Mouse (Mus musculus): Measurements from ENCODE around the gene Srebf1.

Gene Srebf1

DNA sequence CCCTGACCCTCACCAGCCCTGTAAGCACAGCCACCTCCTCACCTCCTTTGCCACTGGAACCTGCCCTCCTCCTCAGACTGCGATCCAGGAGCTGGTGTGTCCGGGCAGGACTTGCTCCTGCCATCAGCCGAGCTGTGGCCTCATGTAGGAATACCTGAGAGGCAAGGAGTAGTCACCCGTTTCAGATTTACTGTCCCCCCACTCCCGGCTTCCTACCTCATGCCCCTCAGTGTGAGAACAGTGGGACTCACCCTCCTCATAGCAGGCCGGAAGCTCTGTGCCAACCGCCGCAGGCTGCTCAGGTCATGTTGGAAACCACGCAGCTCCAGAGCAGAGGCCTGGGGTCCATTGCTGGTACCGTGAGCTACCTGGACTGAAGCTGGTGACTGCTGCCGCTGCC lies 22.0 kb downstream of the Srebf1 start:
- ChIA-PET CTCF (interaction anchor here (0.5 to 3.1 kb wide), 109 partner anchors 8 to 798 kb away, joined by 3 to 40 read pairs (median 4); partner anchors contain the start of genes Rai1 (in 3 of the 4), Drc3 (in 2 of the 4), Gid4 (in 2 of the 4) and Atpaf2 (in 1 of the 4)), POLR2A (interaction anchor here (0.6 to 17.2 kb wide), 45 partner anchors 8 to 337 kb away, joined by 3 to 343 read pairs (median 4); partner anchors contain the start of genes Drc3 (in 2 of the 4), Srebf1 (in 2 of the 4), Atpaf2 (in 1 of the 4) and Drg2 (in 1 of the 4))

DNA sequence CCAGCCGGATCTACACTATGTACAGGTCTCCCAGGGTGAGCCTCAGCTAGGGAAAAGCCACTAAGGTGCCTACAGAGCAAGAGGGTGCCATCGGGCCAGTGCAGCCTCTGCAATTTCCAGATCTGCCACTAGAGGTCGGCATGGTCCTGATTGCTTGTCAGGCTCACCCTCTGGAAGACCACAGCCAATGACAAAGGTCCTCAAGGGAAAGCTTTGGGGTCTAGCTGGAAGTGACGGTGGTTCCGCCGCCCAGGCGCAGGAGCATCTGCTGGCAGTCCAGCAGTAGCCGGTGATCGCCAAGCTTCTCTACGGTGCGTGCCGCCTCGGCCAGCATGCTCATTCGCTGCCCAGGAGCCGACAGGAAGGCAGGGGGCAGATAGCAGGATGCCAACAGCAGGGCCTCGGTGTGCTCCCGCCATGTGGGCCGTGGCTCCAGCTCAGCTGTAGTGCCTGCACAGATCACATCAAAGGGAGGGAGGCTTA lies 22.6 kb downstream of the Srebf1 start:
- CTCF ChIA-PET = interaction anchor here (0.5 to 3.1 kb wide), 119 partner anchors 9 to 1065 kb away, joined by 3 to 40 read pairs (median 4); partner anchors contain the start of genes Rai1 (in 3 of the 4), Drc3 (in 2 of the 4), Gid4 (in 2 of the 4) and Atpaf2 (in 1 of the 4)
- POLR2A ChIA-PET = interaction anchor here (0.6 to 17.2 kb wide), 45 partner anchors 9 to 338 kb away, joined by 3 to 343 read pairs (median 4); partner anchors contain the start of genes Drc3 (in 3 of the 4), Srebf1 (in 2 of the 4), Atpaf2 (in 1 of the 4) and Drg2 (in 1 of the 4)

DNA sequence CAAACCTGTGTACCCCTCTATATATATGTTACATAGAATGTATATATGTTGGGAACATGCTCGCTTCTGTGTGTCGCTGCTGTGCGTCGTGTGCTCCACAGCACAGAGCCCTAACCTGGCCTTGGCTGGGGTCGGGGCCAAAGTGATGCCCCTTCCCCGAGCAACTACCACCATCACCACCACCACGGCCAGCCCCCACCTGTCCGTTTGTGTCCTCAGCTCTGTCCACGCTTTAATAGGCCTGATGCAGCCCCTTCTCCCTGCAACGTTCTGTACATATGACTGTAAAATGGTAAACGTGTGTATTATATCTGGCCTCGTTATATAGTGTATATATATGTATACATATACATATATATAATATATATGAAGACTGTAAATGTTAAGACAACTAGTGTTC lies 23.7 kb downstream of the Srebf1 start:
- CTCF ChIA-PET = interaction anchor here in 3 of 4 experiments (0.6 to 2.7 kb wide), 11 partner anchors 14 to 109 kb away, joined by 3 to 20 read pairs (median 9); partner anchors contain the start of gene Rai1 (in 1 of the 3)
- POLR2A ChIA-PET = interaction anchor here in 2 of 4 experiments (0.6 to 17.2 kb wide), 10 partner anchors 10 to 339 kb away, joined by 3 to 343 read pairs (median 6); partner anchors contain the start of gene Srebf1 (in 1 of the 2)

DNA sequence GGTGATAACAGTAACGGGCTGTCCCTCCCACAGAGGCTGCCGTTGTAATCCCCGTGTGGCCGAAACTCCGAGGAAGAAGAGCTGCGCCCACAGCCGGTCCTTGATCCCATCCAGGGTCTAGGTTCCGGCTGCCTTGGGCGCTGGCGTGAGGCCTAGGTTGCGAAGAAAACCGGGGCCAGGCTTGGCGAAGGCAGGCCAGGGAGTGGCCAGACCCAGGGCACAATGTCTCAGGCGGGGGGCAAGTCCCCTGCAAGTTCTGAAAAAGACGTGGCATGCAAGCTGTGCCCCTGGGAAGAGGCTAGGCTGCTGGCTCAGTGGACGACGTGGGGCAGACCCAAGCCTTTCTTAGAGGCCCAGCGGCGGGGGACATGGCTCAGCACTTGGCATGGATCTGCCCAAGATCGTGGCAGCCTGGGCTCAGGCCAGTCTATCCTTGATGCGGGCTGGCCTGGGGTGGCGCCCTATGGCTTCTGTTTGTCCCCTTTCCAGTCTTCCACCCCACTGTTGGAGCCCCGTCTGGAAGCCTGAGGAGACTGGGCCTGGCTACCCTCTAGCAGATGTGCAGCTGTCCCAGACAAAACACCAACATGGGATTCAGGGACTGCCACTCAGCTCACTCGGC lies 24.3 kb downstream of the Srebf1 start:
- ChIA-PET CTCF (interaction anchor here in 2 of 4 experiments (0.5 to 2.0 kb wide), 7 partner anchors 21 to 335 kb away, joined by 3 to 18 read pairs (median 4); no protein-coding TSS in a partner anchor), POLR2A (interaction anchor here in 2 of 4 experiments (0.6 to 17.2 kb wide), 8 partner anchors 15 to 339 kb away, joined by 3 to 343 read pairs (median 3); partner anchors contain the start of gene Srebf1 (in 1 of the 2))

DNA sequence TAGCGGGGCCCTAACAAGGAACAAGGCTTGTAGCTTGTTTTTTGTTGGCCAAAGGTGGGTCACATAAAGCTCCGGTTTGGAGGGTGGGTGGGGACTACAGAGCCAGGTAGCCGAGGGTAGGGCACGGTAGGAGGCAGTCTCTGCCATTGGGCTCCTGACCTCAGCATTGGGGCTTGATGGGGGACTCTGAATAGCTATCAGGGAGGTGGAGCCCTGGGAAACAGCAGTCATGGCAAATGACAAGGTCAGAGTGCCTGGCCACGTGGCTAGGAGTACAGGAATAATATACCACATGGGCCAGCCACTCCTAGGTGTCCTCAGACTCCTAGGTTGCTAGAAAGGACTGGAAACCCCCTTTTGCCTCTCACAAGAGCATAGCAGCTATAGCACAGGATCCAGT lies 26.0 kb downstream of the Srebf1 start:
- CTCF ChIA-PET = interaction anchor here (0.6 to 3.3 kb wide), 11 partner anchors 13 to 241 kb away, joined by 3 to 33 read pairs (median 4); partner anchors contain the start of gene Rai1 (in 2 of the 4)
- POLR2A ChIA-PET = interaction anchor here in 3 of 4 experiments (0.6 to 3.2 kb wide), 14 partner anchors 8 to 257 kb away, joined by 3 to 19 read pairs (median 3); partner anchors contain the start of gene Rai1 (in 1 of the 3)

DNA sequence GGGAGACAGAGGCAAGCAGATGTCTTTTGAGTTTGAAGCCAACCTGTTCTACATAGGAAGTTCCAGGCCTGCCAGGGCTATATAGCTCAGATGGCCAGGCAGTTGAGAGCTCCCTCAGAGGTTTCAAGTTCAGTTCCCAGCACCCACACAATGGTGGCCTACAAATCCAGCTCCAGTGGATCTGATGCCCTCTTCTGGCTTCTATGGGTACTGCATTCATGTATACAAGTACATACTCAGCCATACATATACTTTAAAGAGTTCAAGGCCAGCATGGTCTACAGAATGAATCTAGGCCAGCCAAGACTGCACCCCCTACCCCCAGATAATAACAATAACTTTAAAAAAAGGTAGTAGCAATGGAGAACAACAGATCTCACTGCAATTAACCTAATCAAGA lies 27.3 kb downstream of the Srebf1 start:
- ChIA-PET POLR2A (interaction anchor here in 3 of 4 experiments (0.6 to 3.2 kb wide), 14 partner anchors 10 to 191 kb away, joined by 3 to 19 read pairs (median 4); partner anchors contain the start of genes Rai1 (in 2 of the 3) and Pemt (in 1 of the 3)), CTCF (interaction anchor here (0.5 to 3.3 kb wide), 30 partner anchors 9 to 347 kb away, joined by 3 to 33 read pairs (median 3); partner anchors contain the start of gene Rai1 (in 4 of the 4))

DNA sequence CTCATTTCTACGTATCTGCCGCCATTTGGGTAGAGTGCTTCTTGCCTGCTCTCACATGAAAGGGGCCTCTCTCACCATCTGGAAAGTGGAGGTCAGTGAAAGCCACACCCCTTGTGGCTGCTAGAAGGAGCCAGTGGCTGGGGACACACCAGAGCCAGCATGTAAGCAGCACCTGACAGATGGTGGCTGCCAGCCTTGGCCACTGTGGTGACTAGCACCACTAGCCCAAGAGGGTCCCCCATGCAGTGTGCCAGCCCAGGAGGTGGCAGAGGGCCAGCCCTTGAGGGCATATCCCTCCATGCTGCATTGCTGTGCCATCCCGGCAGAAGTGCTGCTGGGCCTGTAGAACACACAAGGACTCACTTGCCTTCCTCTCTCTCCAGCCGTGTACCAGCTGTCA lies 28.8 kb downstream of the Srebf1 start:
- POLR2A ChIA-PET = interaction anchor here in 1 of 4 experiments (1.3 to 2.1 kb wide), 4 partner anchors 13 to 51 kb away, joined by 3 to 6 read pairs (median 4); no protein-coding TSS in a partner anchor
- CTCF ChIA-PET = interaction anchor here in 2 of 4 experiments (0.5 to 2.1 kb wide), 6 partner anchors 78 to 113 kb away, joined by 3 to 8 read pairs (median 4); partner anchors contain the start of gene Rai1 (in 1 of the 2)

DNA sequence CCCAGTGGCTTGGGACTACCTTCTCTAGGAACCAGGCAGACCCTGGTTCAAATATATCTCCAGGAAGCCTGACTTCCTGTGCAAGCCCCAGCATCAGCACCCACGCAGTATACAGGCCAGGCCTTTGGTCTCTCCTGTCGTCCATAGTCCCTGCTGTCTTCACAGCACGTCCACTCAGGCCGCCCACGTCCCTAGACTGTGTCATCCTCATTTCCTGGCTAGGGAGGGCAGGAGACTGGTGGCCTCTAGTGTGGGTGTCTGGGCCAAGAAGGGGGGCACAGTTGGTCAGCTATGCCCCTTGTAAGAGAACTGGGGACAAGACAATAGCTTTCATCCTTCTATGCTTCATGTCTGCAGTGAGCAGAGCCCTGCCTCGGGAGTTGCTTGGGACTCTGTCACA lies 29.8 kb downstream of the Srebf1 start:
- CTCF ChIA-PET = interaction anchor here in 1 of 4 experiments (1.5 kb wide), 1 partner anchor 88 kb away, joined by 4 read pairs; the partner anchor contains the start of gene Rai1
- POLR2A ChIA-PET = interaction anchor here in 2 of 4 experiments (0.5 to 2.1 kb wide), 9 partner anchors 12 to 104 kb away, joined by 3 to 6 read pairs (median 3); no protein-coding TSS in a partner anchor

DNA sequence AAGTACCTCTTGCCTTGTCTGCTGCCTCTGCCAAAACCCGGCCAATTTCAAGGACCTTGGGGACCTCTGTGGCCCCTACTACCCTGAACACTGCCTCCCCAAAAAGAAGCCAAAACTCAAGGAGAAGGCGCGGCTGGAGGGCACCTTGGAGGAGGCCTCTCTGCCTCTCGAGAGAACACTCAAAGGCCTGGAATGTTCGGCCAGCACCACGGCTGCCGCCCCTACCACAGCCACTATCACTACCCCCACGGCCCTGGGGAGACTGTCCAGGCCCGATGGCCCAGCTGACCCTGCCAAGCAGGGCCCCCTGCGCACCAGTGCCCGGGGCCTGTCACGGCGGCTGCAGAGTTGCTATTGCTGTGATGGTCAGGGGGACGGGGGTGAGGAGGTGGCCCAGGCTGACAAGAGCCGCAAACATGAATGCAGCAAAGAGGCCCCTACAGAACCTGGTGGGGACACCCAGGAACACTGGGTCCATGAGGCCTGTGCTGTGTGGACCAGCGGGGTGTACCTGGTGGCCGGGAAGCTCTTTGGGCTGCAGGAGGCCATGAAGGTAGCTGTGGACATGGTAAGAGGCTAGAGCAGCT lies 32.2 kb downstream of the Srebf1 start:
- CTCF ChIA-PET = interaction anchor here in 2 of 4 experiments (0.5 to 3.8 kb wide), 5 partner anchors 9 to 538 kb away, joined by 3 to 21 read pairs (median 3); partner anchors contain the start of genes Mief2 (in 1 of the 2) and Rai1 (in 1 of the 2)
- POLR2A ChIA-PET = interaction anchor here in 3 of 4 experiments (0.8 to 7.2 kb wide), 8 partner anchors 10 to 227 kb away, joined by 3 to 80 read pairs (median 8); partner anchors contain the start of gene Gid4 (in 1 of the 3)

DNA sequence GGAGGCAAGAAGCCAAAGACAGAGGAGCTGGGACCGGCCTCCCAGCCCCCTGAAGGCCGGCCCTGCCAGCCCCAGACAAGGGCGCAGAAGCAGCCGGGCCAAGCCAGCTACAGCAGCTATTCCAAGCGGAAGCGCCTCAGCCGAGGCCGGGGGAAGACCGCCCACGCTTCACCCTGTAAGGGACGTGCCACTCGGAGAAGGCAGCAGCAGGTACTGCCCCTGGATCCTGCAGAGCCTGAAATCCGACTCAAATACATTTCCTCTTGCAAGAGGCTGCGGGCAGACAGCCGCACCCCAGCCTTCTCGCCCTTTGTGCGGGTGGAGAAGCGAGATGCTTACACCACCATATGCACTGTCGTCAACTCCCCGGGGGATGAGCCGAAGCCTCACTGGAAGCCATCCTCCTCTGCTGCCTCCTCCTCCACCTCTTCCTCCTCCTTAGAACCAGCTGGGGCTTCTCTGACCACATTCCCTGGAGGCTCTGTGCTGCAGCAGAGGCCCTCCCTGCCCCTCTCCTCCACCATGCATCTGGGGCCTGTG lies 32.8 kb downstream of the Srebf1 start:
- POLR2A ChIA-PET = interaction anchor here (0.6 to 7.2 kb wide), 20 partner anchors 10 to 346 kb away, joined by 3 to 80 read pairs (median 4); partner anchors contain the start of genes Alkbh5 (in 1 of the 4) and Gid4 (in 1 of the 4)
- CTCF ChIA-PET = interaction anchor here in 3 of 4 experiments (0.5 to 3.8 kb wide), 6 partner anchors 10 to 539 kb away, joined by 3 to 21 read pairs (median 4); partner anchors contain the start of genes Mief2 (in 1 of the 3) and Rai1 (in 1 of the 3)

DNA sequence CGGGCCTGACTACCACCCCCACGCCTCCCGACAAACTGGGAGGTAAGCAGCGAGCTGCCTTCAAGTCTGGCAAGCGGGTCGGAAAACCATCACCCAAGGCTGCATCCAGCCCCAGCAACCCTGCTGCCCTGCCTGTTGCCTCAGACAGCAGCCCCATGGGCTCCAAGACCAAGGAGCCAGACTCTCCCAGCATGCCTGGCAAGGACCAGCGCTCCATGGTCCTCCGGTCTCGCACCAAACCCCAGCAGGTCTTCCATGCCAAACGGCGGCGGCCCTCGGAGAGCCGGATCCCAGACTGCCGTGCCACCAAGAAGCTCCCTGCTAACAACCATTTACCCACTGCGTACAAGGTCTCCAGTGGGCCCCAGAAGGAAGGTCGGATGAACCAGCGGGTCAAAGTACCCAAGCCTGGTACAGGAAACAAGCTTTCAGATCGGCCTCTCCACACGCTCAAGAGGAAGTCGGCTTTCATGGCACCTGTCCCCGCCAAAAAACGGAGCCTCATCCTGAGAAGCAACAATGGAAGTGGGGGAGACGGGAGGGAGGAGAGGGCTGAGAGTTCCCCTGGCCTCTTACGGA lies 34.0 kb downstream of the Srebf1 start:
- ChIA-PET POLR2A (interaction anchor here in 3 of 4 experiments (0.5 to 7.2 kb wide), 23 partner anchors 8 to 540 kb away, joined by 3 to 80 read pairs (median 3); partner anchors contain the start of genes Srebf1 (in 2 of the 3), Gid4 (in 1 of the 3) and Mief2 (in 1 of the 3)), CTCF (interaction anchor here (1.0 to 3.8 kb wide), 7 partner anchors 11 to 119 kb away, joined by 3 to 21 read pairs (median 4); partner anchors contain the start of gene Rai1 (in 1 of the 4))

DNA sequence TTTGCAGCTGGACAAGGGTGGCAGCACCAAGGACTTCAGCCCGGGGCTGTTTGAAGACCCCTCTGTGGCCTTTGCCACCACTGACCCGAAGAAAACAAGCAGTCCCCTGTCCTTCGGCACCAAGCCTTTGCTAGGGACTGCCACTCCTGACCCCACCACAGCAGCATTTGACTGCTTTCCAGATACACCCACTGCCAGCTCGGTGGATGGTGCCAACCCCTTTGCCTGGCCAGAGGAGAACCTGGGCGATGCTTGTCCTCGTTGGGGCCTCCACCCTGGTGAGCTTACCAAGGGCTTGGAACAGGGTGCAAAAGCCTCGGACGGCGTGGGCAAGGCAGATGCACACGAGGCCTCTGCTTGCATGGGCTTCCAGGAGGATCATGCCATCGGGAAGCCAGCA lies 35.3 kb downstream of the Srebf1 start:
- ChIA-PET POLR2A (interaction anchor here in 2 of 4 experiments (1.1 to 7.2 kb wide), 13 partner anchors 8 to 230 kb away, joined by 3 to 80 read pairs (median 8); partner anchors contain the start of genes Gid4 (in 1 of the 2) and Srebf1 (in 1 of the 2)), CTCF (interaction anchor here in 2 of 4 experiments (1.1 to 3.5 kb wide), 3 partner anchors 9 to 120 kb away, joined by 3 to 12 read pairs (median 3); no protein-coding TSS in a partner anchor)

DNA sequence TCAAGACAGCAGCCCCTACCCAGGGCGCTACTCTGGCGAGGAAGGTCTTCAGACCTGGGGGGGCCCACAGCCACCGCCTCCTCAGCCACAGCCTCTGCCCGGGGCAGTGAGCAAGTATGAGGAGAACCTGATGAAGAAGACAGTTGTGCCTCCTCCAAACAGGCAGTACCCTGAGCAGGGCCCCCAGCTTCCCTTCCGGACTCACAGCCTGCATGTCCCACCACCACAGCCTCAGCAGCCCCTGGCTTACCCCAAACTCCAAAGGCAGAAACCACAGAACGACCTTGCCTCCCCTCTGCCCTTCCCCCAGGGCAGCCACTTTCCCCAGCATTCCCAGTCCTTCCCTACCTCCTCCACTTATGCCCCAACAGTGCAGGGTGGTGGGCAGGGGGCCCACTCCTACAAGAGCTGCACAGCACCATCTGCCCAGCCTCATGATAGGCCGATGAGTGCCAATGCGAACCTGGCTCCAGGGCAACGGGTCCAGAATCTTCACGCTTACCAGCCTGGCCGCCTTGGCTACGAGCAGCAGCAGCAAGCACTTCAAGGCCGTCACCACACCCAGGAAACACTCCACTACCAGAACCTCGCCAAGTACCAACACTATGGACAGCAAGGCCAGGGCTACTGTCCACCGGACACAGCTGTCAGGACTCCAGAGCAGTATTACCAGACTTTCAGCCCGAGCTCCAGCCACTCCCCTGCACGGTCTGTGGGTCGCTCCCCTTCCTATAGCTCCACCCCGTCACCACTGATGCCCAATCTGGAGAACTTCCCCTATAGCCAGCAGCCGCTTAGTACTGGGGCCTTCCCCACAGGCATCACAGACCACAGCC lies 36.8 kb downstream of the Srebf1 start:
- POLR2A ChIA-PET = interaction anchor here in 3 of 4 experiments (0.5 to 7.2 kb wide), 21 partner anchors 8 to 352 kb away, joined by 3 to 80 read pairs (median 5); no protein-coding TSS in a partner anchor
- CTCF ChIA-PET = interaction anchor here in 3 of 4 experiments (0.5 to 3.5 kb wide), 8 partner anchors 9 to 109 kb away, joined by 3 to 12 read pairs (median 4); partner anchors contain the start of gene Rai1 (in 1 of the 3)

DNA sequence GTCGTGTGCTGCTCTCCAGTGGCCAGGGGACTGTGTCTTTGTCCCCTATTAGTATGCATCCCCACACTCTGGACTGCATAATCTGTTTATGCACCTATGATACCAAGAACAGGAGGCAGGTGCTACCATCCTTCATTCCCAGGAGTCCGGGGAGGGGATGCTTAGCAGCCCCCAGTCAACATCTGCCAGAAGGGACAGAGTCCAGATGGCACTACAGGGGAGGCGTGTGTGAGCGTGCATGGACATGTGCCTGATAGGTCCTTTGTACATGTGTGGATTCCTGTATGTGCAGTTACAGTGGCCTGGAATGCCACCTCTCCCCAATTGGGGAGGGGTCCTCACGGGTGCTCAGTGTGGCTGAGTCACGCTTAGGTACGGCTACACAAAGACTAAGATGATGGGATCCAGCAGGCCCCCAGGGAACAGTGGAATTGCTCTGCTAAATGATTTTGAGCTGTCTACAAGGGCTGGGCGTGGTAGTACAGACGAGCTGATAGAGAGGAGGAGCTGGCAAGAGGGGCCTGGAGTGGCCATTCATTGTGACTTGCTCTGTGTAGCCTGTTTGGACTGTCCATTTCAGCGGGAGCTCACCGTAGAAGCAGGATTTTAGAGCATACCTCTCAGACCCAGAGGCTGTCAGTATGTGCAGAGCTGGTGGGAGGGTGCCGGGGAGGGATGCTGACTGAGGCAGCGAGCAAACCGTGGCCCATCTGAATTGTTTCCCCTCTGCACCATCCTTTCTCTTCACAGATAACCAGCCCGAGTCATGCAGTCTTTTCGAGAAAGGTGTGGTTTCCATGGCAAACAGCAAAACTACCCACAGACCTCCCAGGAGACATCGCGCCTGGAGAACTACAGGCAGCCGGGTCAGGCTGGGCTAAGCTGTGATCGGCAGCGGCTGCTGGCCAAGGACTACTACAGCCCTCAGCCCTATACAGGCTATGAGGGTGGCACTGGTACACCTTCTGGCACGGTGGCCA lies 37.7 kb downstream of the Srebf1 start:
- ChIA-PET CTCF (interaction anchor here in 2 of 4 experiments (0.7 to 1.4 kb wide), 5 partner anchors 10 to 122 kb away, joined by 3 to 12 read pairs (median 3); no protein-coding TSS in a partner anchor), POLR2A (interaction anchor here in 2 of 4 experiments (0.6 to 7.2 kb wide), 20 partner anchors 7 to 260 kb away, joined by 3 to 80 read pairs (median 4); partner anchors contain the start of gene Rai1 (in 1 of the 2))
